Comparison of ENCODE assay signal across 9 mouse cellular contexts in genomic region chr11:88126306-88126793, GRCm38 (mm10). TPM values are rescaled to one million over a fixed set of nuclear protein-coding genes. Genes with fewer than 3 reads are reported as not detected.
DNase-seq lines count a peak whose midpoint lies in the region; ATAC-seq and TF ChIP-seq lines count a peak whose summit lies in the region.
"Had no signal": no experiment of that assay in that cellular context is flagged by ENCODE, and none has a peak within 500 bp of the region (broad histone marks: within the 10 kb centered on the region; RNA-seq: fewer than 3 reads in every experiment).

No protein-coding gene starts in this region.

- peaks cover 12% of the 10 kb centered on the region; the same call in 1 of the 2 replicates for H3K4me1 ChIP-seq in cerebellum, adult 2 months (ENCODE audit: control insufficient read depth, insufficient read depth, low read length)
- H3K4me1 ChIP-seq in limb, embryonic 10.5 days: peaks cover 39% of the 10 kb centered on the region
- H3K4me1 ChIP-seq in olfactory bulb, adult 2 months (ENCODE audit: control insufficient read depth, insufficient read depth, low read length): 0 out of 2 replicates have a peak, but pooled peaks cover 4% of the 10 kb centered on the region
- H3K4me1 ChIP-seq in liver, postnatal 0 days (ENCODE audit: insufficient read depth): no peaks in the 10 kb centered on the region

- no peak for TF ChIP-seq EP300 in liver, postnatal 0 days (IDR thresholded peaks at IDR 0.05; ENCODE audit: low read depth)

- DNase-seq in cerebellum, adult 2 months: no peak
- DNase-seq in cerebellum, postnatal 4 days (ENCODE audit: low spot score in 2 of 2): no peak
- peak; percentile 17 for DNase-seq in right cerebral cortex, adult 18-20 months
- DNase-seq in right cerebral cortex, postnatal 4 days: no peak
- no peak for DNase-seq in limb, embryonic 10.5 days (ENCODE audit: low spot score)
- no peak for DNase-seq in liver, postnatal 0 days
- DNase-seq in thymus, adult 18-20 months: no peak
- DNase-seq: kidney, postnatal 14 days had no signal

- 0 out of 2 replicates have a peak, but pooled peaks cover 1% of the 10 kb centered on the region for H3K36me3 ChIP-seq in limb, embryonic 10.5 days
- no peaks in the 10 kb centered on the region for H3K36me3 ChIP-seq in liver, postnatal 0 days (replicated peaks; ENCODE audit: insufficient read depth, low read length)

- peak overlapping the region; percentile 38; the same call in 1 of the 2 replicates for H3K27ac ChIP-seq in cerebellum, adult 2 months (ENCODE audit: insufficient read depth, low read length)
- H3K27ac ChIP-seq in limb, embryonic 10.5 days: peak overlapping the region; percentile 51
- peak overlapping the region; percentile 67 for H3K27ac ChIP-seq in olfactory bulb, adult 2 months (ENCODE audit: insufficient read depth, low read depth, low read length)
- H3K27ac ChIP-seq in liver, postnatal 0 days (ENCODE audit: low read depth): no peak overlapping the region

- H3K4me3 ChIP-seq in cerebellum, adult 2 months (replicated peaks; ENCODE audit: insufficient read depth, low read depth, low read length): no peak overlapping the region
- H3K4me3 ChIP-seq in limb, embryonic 10.5 days: no peak overlapping the region
- H3K4me3 ChIP-seq in olfactory bulb, adult 2 months (ENCODE audit: insufficient read depth, low read depth, low read length): no peak overlapping the region
- H3K4me3 ChIP-seq in liver, postnatal 0 days (ENCODE audit: low read depth, low read length): no peak overlapping the region

- H3K9me3 ChIP-seq in limb, embryonic 10.5 days (replicated peaks): no peaks in the 10 kb centered on the region
- H3K9me3 ChIP-seq in liver, postnatal 0 days (ENCODE audit: low read length): no peaks in the 10 kb centered on the region

- H3K9ac ChIP-seq in liver, postnatal 0 days (replicated peaks): no peak overlapping the region

- H3K4me2 ChIP-seq in liver, postnatal 0 days (ENCODE audit: low read depth, low read length): no peak overlapping the region

- H3K27me3 ChIP-seq in cerebellum, adult 2 months (ENCODE audit: control insufficient read depth, insufficient read depth, low read length): no peaks in the 10 kb centered on the region
- no peaks in the 10 kb centered on the region for H3K27me3 ChIP-seq in limb, embryonic 10.5 days (ENCODE audit: low read depth, poor library complexity, severe bottlenecking)
- H3K27me3 ChIP-seq in liver, postnatal 0 days (ENCODE audit: insufficient read depth, low read length): no peaks in the 10 kb centered on the region

- no peak for TF ChIP-seq POLR2A in cerebellum, adult 2 months (IDR thresholded peaks at IDR 0.05; ENCODE audit: borderline replicate concordance, insufficient read depth, low read length)
- TF ChIP-seq POLR2A in olfactory bulb, adult 2 months (IDR thresholded peaks at IDR 0.05; ENCODE audit: insufficient read depth, low read depth, low read length): no peak

- no peak for ATAC-seq in liver, postnatal 0 days

- WGBS in cerebellum, adult 2 months: 64% methylated on average over 5 of the region's 5 CpGs
- WGBS in limb, embryonic 10.5 days: 29% methylated on average over 5 of the region's 5 CpGs
- WGBS in olfactory bulb, adult 2 months: 63% methylated on average over 5 of the region's 5 CpGs
- WGBS in liver, postnatal 0 days (ENCODE audit: insufficient replicate concordance): 55% methylated on average over 5 of the region's 5 CpGs

- TF ChIP-seq CTCF in cerebellum, adult 2 months (IDR thresholded peaks at IDR 0.05; ENCODE audit: borderline replicate concordance, insufficient read depth, low read depth, low read length): no peak
- no peak for TF ChIP-seq CTCF in olfactory bulb, adult 2 months (IDR thresholded peaks at IDR 0.05; ENCODE audit: insufficient read depth, low read depth, low read length)
- no peak for TF ChIP-seq CTCF in liver, postnatal 0 days (IDR thresholded peaks at IDR 0.05; ENCODE audit: low read depth)

RNA-seq across cellular contexts. Expression of gene Cuedc1, which starts 28.5 kb away (rescaled TPM):
- polyA plus RNA-seq in cerebellum, adult 2 months (2012; rRNA removed): 41.6 and 42.0 TPM in 2 replicates
- polyA plus RNA-seq in limb, embryonic 10.5 days (2016; fragmentation: Nextera tagmentation; extraction: Ambion mirVana): 15.0 and 22.6 TPM in 2 replicates
- polyA plus RNA-seq in olfactory bulb, adult 2 months (2012; ENCODE audit: insufficient read depth, insufficient read length, low replicate concordance, missing spikeins): not detected in 2 replicates
- 1.2 and 1.6 TPM in 2 replicates for polyA plus RNA-seq in liver, postnatal 0 days (2015; fragmentation: Nextera tagmentation; extraction: Ambion mirVana)

RNA-seq across cellular contexts. Expression of gene Vezf1, which starts 58.3 kb away (rescaled TPM):
- polyA plus RNA-seq in cerebellum, adult 2 months (2012; rRNA removed): 29.6 and 30.2 TPM in 2 replicates
- 54.6 and 59.2 TPM in 2 replicates for polyA plus RNA-seq in limb, embryonic 10.5 days (2016; fragmentation: Nextera tagmentation; extraction: Ambion mirVana)
- not detected in 2 replicates for polyA plus RNA-seq in olfactory bulb, adult 2 months (2012; ENCODE audit: insufficient read depth, insufficient read length, low replicate concordance, missing spikeins)
- polyA plus RNA-seq in liver, postnatal 0 days (2015; fragmentation: Nextera tagmentation; extraction: Ambion mirVana): 6.3 TPM in 2 replicates
